Mouse (Mus musculus) ES-E14 (cell line): ENCODE data around the gene Rtel1.

Experiments
- CHD2 ChIP-seq: IDR thresholded peaks from 2 replicates; pipeline ENCODE4 v1.6.1; 2014; ENCODE audit warnings: mild to moderate bottlenecking, low read depth, low read length, inconsistent platforms
- HCFC1 ChIP-seq: IDR thresholded peaks from 2 replicates; pipeline ENCODE4 v1.6.1; 2012; ENCODE audit warnings: low read length, inconsistent platforms, borderline replicate concordance; ENCODE audit not compliant: insufficient read depth
- MAFK ChIP-seq: IDR thresholded peaks from 2 replicates; pipeline ENCODE4 v1.6.1; 2014; ENCODE audit warnings: mild to moderate bottlenecking, low read depth, low read length, inconsistent platforms; ENCODE audit not compliant: insufficient read depth
- ZC3H11A ChIP-seq: IDR thresholded peaks from 2 replicates; pipeline ENCODE4 v1.6.1; 2012; ENCODE audit warnings: low read depth, mild to moderate bottlenecking, inconsistent platforms, low read length, borderline replicate concordance
- ZNF384 ChIP-seq: IDR thresholded peaks from 2 replicates; pipeline ENCODE4 v1.6.1; 2012; ENCODE audit warnings: low read depth, low read length, inconsistent platforms

- no peak for TF ChIP-seq ZNF384
- TF ChIP-seq MAFK: no peak
- no peak for TF ChIP-seq CHD2
- no peak for TF ChIP-seq HCFC1
- TF ChIP-seq ZC3H11A: no peak
Measured at GRCm38 (mm10) chr2:181326098-181326497, 6.6 kb downstream of the Rtel1 start.
